Mouse (Mus musculus): ENCODE results near the gene Zfp235. TPM values are rescaled to one million over a fixed set of nuclear protein-coding genes. Genes with fewer than 3 reads are reported as not detected.
A peak's percentile ranks its signal among the peaks of the same experiment; 100 is the strongest.

Zfp235 gene
- polyA plus RNA-seq, 1 experiment = 2.0 TPM

- no peak overlapping the region for H3K4me2 ChIP-seq (ENCODE audit: low read depth)
- peaks cover 17% of the 10 kb centered on the region for H3K36me3 ChIP-seq (ENCODE audit: control insufficient read depth, insufficient read depth)
- no peak overlapping the region for H3ac ChIP-seq (ENCODE audit: control insufficient read depth, insufficient read length)
- no peaks in the 10 kb centered on the region for H3K27me3 ChIP-seq (ENCODE audit: control insufficient read depth, insufficient read depth, insufficient read length)
- no peak overlapping the region for H3K4me3 ChIP-seq
- TF ChIP-seq USF1 (IDR thresholded peaks at IDR 0.05; ENCODE audit: low read depth) (no peak), REST (IDR thresholded peaks at IDR 0.05; ENCODE audit: insufficient read depth, insufficient read length) (no peak), SRF (IDR thresholded peaks at IDR 0.05; ENCODE audit: control insufficient read depth, insufficient read length, low read depth) (no peak), MAX (IDR thresholded peaks at IDR 0.05; ENCODE audit: low read depth) (no peak), POLR2A (IDR thresholded peaks at IDR 0.05; ENCODE audit: insufficient read length, low read depth) (no peak), TCF3 (IDR thresholded peaks at IDR 0.05; ENCODE audit: insufficient read length, low read depth) (no peak)
- H3K79me2 ChIP-seq (ENCODE audit: control insufficient read depth, insufficient read depth) = no peaks in the 10 kb centered on the region
Observed at GRCm38 (mm10) chr7:24110839-24111238, 23.1 kb upstream of the Zfp235 start.

- Histone ChIP-seq H3K36me3 (ENCODE audit: control insufficient read depth, insufficient read depth) (peaks cover 9% of the 10 kb centered on the region), H3K79me2 (ENCODE audit: control insufficient read depth, insufficient read depth) (no peaks in the 10 kb centered on the region), H3ac (ENCODE audit: control insufficient read depth, insufficient read length) (peak overlapping the region; percentile 11), H3K27me3 (ENCODE audit: control insufficient read depth, insufficient read depth, insufficient read length) (no peaks in the 10 kb centered on the region), H3K4me2 (ENCODE audit: low read depth) (peak overlapping the region; percentile 20), H3K4me3 (peak overlapping the region; percentile 73)
- TF ChIP-seq TCF12 (IDR thresholded peaks at IDR 0.05; ENCODE audit: insufficient read depth, poor library complexity, severe bottlenecking) (no peak), USF1 (IDR thresholded peaks at IDR 0.05; ENCODE audit: low read depth) (no peak), MAX (IDR thresholded peaks at IDR 0.05; ENCODE audit: low read depth) (no peak), TCF3 (IDR thresholded peaks at IDR 0.05; ENCODE audit: insufficient read length, low read depth) (no peak), POLR2AphosphoS2 (IDR thresholded peaks at IDR 0.05; ENCODE audit: insufficient read length, low read depth) (no peak)
Observed at GRCm38 (mm10) chr7:24111772-24112155, 22.2 kb upstream of the Zfp235 start.

GRCm38 (mm10) chr7:24112156-24112856 is 21.7 kb upstream of the Zfp235 start, which contains the start of gene Zfp112:
Gene Zfp112 (plus strand): TSS chr7:24112314.
- Histone ChIP-seq H3K79me2 (ENCODE audit: control insufficient read depth, insufficient read depth) (no peaks in the 10 kb centered on the region), H3K4me3 (peak within 1 kb of the TSS; percentile 73), H3K36me3 (ENCODE audit: control insufficient read depth, insufficient read depth) (peaks cover 4% of the 10 kb centered on the region), H3K27me3 (ENCODE audit: control insufficient read depth, insufficient read depth, insufficient read length) (no peaks in the 10 kb centered on the region), H3ac (ENCODE audit: control insufficient read depth, insufficient read length) (peak within 1 kb of the TSS; percentile 11), H3K4me2 (ENCODE audit: low read depth) (peak within 1 kb of the TSS; percentile 98)
- TF ChIP-seq USF1 (IDR thresholded peaks at IDR 0.05; ENCODE audit: low read depth) (no peak), SRF (IDR thresholded peaks at IDR 0.05; ENCODE audit: control insufficient read depth, insufficient read length, low read depth) (no peak), MAX (IDR thresholded peaks at IDR 0.05; ENCODE audit: low read depth) (no peak), MYOD1 (IDR thresholded peaks at IDR 0.05; ENCODE audit: control insufficient read depth in 1 of 3, insufficient read length in 2 of 3, low read depth in 2 of 3) (peak in 1 of 3 experiments; percentile 11), POLR2A (IDR thresholded peaks at IDR 0.05; ENCODE audit: insufficient read length, low read depth) (peak; percentile 10), TCF3 (IDR thresholded peaks at IDR 0.05; ENCODE audit: insufficient read length, low read depth) (no peak)

GRCm38 (mm10) chr7:24113001-24113400 is 21.0 kb upstream of the Zfp235 start:
- Histone ChIP-seq H3K36me3 (ENCODE audit: control insufficient read depth, insufficient read depth) (no peaks in the 10 kb centered on the region), H3K4me2 (ENCODE audit: low read depth) (peak overlapping the region; percentile 98), H3ac (ENCODE audit: control insufficient read depth, insufficient read length) (peak overlapping the region; percentile 11), H3K4me3 (peak overlapping the region; percentile 73), H3K27me3 (ENCODE audit: control insufficient read depth, insufficient read depth, insufficient read length) (no peaks in the 10 kb centered on the region), H3K79me2 (ENCODE audit: control insufficient read depth, insufficient read depth) (no peaks in the 10 kb centered on the region)
- TF ChIP-seq POLR2A (IDR thresholded peaks at IDR 0.05; ENCODE audit: insufficient read length, low read depth) = peak; percentile 18
- TF ChIP-seq MYOG (IDR thresholded peaks at IDR 0.05; ENCODE audit: control insufficient read depth in 1 of 3, insufficient read depth in 1 of 3, insufficient read length in 2 of 3, low read depth in 2 of 3) = no peak
- no peak for TF ChIP-seq USF1 (IDR thresholded peaks at IDR 0.05; ENCODE audit: low read depth)
- TF ChIP-seq TCF12 (IDR thresholded peaks at IDR 0.05; ENCODE audit: insufficient read depth, poor library complexity, severe bottlenecking) = no peak
- no peak for TF ChIP-seq E2F4 (IDR thresholded peaks at IDR 0.05; ENCODE audit: insufficient read depth)
- TF ChIP-seq POLR2AphosphoS2 (IDR thresholded peaks at IDR 0.05; ENCODE audit: insufficient read length, low read depth) = no peak
- no peak for TF ChIP-seq CEBPB (IDR thresholded peaks at IDR 0.05; ENCODE audit: insufficient read depth, poor library complexity, severe bottlenecking)

- Histone ChIP-seq H3K36me3 (ENCODE audit: control insufficient read depth, insufficient read depth) (no peaks in the 10 kb centered on the region), H3ac (ENCODE audit: control insufficient read depth, insufficient read length) (no peak overlapping the region), H3K4me3 (no peak overlapping the region), H3K4me2 (ENCODE audit: low read depth) (no peak overlapping the region), H3K27me3 (ENCODE audit: control insufficient read depth, insufficient read depth, insufficient read length) (no peaks in the 10 kb centered on the region), H3K79me2 (ENCODE audit: control insufficient read depth, insufficient read depth) (no peaks in the 10 kb centered on the region)
- no peak for TF ChIP-seq USF1 (IDR thresholded peaks at IDR 0.05; ENCODE audit: low read depth)
- TF ChIP-seq E2F4 (IDR thresholded peaks at IDR 0.05; ENCODE audit: insufficient read depth) = no peak
- TF ChIP-seq MYOG (IDR thresholded peaks at IDR 0.05; ENCODE audit: control insufficient read depth in 1 of 3, insufficient read depth in 1 of 3, insufficient read length in 2 of 3, low read depth in 2 of 3) = no peak
- TF ChIP-seq SRF (IDR thresholded peaks at IDR 0.05; ENCODE audit: control insufficient read depth, insufficient read length, low read depth) = no peak
- no peak for TF ChIP-seq MYOD1 (IDR thresholded peaks at IDR 0.05; ENCODE audit: control insufficient read depth in 1 of 3, insufficient read length in 2 of 3, low read depth in 2 of 3)
Observed at GRCm38 (mm10) chr7:24116655-24117054, 17.3 kb upstream of the Zfp235 start.
